Mouse (Mus musculus) MEL (cell line): ENCODE measurements around the gene Ilf2. TPM values are rescaled to one million over a fixed set of nuclear protein-coding genes. Genes with fewer than 3 reads are reported as not detected.

Experiments
- DNase-seq: peaks from one replicate; pipeline ENCODE4 v3.0.0; 2011; ENCODE audit warnings: low read depth, low spot score
- H3K27ac ChIP-seq: 2 replicates; pipeline ENCODE4 v1.5.1; 2012; ENCODE audit warnings: low read depth, mild to moderate bottlenecking, control low read depth, low read length, moderate library complexity; ENCODE audit not compliant: control insufficient read depth
- H3K27me3 ChIP-seq, 2 experiments: fragments of 150-350 bp in 1 of 2; sonication (generic) in 1 of 2; 2 replicates each; pipeline ENCODE4 v1.6.1; 2012; ENCODE audit warnings: low read length in 2 of 2, mild to moderate bottlenecking in 2 of 2, improper control_type of control experiment in 1 of 2, moderate library complexity in 1 of 2; ENCODE audit not compliant: insufficient read depth in 2 of 2, control insufficient read depth in 1 of 2
- H3K36me3 ChIP-seq, 2 experiments: 2 replicates each; pipeline ENCODE4 v1.6.1; 2012 to 2014; ENCODE audit warnings: low read length in 2 of 2, improper control_type of control experiment in 1 of 2, inconsistent platforms in 1 of 2, mild to moderate bottlenecking in 1 of 2; ENCODE audit not compliant: insufficient read depth in 2 of 2, control insufficient read depth in 1 of 2
- H3K4me1 ChIP-seq, 2 experiments: fragments of 150-350 bp in 1 of 2; sonication (generic) in 1 of 2; 2 replicates each; pipeline ENCODE4 v1.6.1; 2012; ENCODE audit warnings: low read length in 2 of 2, improper control_type of control experiment in 1 of 2, mild to moderate bottlenecking in 1 of 2; ENCODE audit not compliant: insufficient read depth in 2 of 2, control insufficient read depth in 1 of 2
- H3K4me3 ChIP-seq, 2 experiments: fragments of 150-350 bp in 1 of 2; sonication (generic) in 1 of 2; 2 replicates each; pipeline ENCODE4 v1.5.1; 2012; ENCODE audit warnings: low read depth in 2 of 2, low read length in 2 of 2, mild to moderate bottlenecking in 2 of 2, moderate library complexity in 2 of 2, control low read depth in 1 of 2, improper control_type of control experiment in 1 of 2; ENCODE audit not compliant: control insufficient read depth in 1 of 2, insufficient read depth in 1 of 2
- H3K79me2 ChIP-seq: 2 replicates; pipeline ENCODE4 v1.6.1; 2012; ENCODE audit warnings: mild to moderate bottlenecking, low read length, moderate library complexity; ENCODE audit not compliant: control insufficient read depth, poor library complexity, insufficient read depth
- H3K9ac ChIP-seq: 2 replicates; pipeline ENCODE4 v1.6.1; 2012; ENCODE audit warnings: low read depth, mild to moderate bottlenecking, control low read depth, low read length, moderate library complexity; ENCODE audit not compliant: control insufficient read depth, poor library complexity, severe bottlenecking
- H3K9me3 ChIP-seq: fragments of 150-350 bp; sonication (generic); replicated peaks from 2 replicates; pipeline ENCODE4 v1.6.1; 2012; ENCODE audit warnings: mild to moderate bottlenecking, low read length, improper control_type of control experiment, moderate library complexity; ENCODE audit not compliant: insufficient read depth
- BHLHE40 ChIP-seq: IDR thresholded peaks from 2 replicates; pipeline ENCODE4 v1.6.1; 2012; ENCODE audit warnings: low read depth, mild to moderate bottlenecking, inconsistent platforms, low read length, improper control_type of control experiment, borderline replicate concordance
- CHD1 ChIP-seq: IDR thresholded peaks from 2 replicates; pipeline ENCODE4 v1.6.1; 2012; ENCODE audit warnings: low read depth, mild to moderate bottlenecking, inconsistent platforms, low read length, improper control_type of control experiment
- CHD2 ChIP-seq: IDR thresholded peaks from 2 replicates; pipeline ENCODE4 v1.6.1; 2011; ENCODE audit warnings: low read length, improper control_type of control experiment
- ELF1 ChIP-seq: IDR thresholded peaks from 2 replicates; pipeline ENCODE4 v1.6.1; 2014; ENCODE audit warnings: low read depth, mild to moderate bottlenecking, inconsistent platforms, low read length, improper control_type of control experiment, moderate library complexity
- EP300 ChIP-seq, 2 experiments: IDR thresholded peaks; 2 replicates each; pipeline ENCODE4 v1.6.1; 2011; ENCODE audit warnings: improper control_type of control experiment in 2 of 2, low read length in 2 of 2, low read depth in 1 of 2, mild to moderate bottlenecking in 1 of 2
- HCFC1 ChIP-seq: IDR thresholded peaks from 2 replicates; pipeline ENCODE4 v1.6.1; 2012; ENCODE audit warnings: low read depth, mild to moderate bottlenecking, inconsistent platforms, low read length, improper control_type of control experiment, moderate library complexity
- MAFK ChIP-seq: IDR thresholded peaks from 2 replicates; pipeline ENCODE4 v1.6.1; 2011; ENCODE audit warnings: low read depth, mild to moderate bottlenecking, low read length, improper control_type of control experiment, borderline replicate concordance
- MXI1 ChIP-seq: IDR thresholded peaks from 2 replicates; pipeline ENCODE4 v1.6.1; 2011; ENCODE audit warnings: mild to moderate bottlenecking, low read depth, low read length, improper control_type of control experiment
- MYC ChIP-seq: IDR thresholded peaks from 2 replicates; pipeline ENCODE4 v1.6.1; 2011; ENCODE audit warnings: low read depth, mild to moderate bottlenecking, low read length, improper control_type of control experiment, moderate library complexity
- NELFE ChIP-seq: IDR thresholded peaks from 2 replicates; pipeline ENCODE4 v1.6.1; 2011; ENCODE audit warnings: low read depth, low read length, improper control_type of control experiment
- NRF1 ChIP-seq: IDR thresholded peaks from 2 replicates; pipeline ENCODE4 v1.6.1; 2014; ENCODE audit warnings: low read depth, mild to moderate bottlenecking, inconsistent platforms, low read length, improper control_type of control experiment, moderate library complexity; ENCODE audit not compliant: poor library complexity, insufficient read depth, severe bottlenecking
- POLR2A ChIP-seq, 2 experiments: IDR thresholded peaks; 2 replicates each; pipeline ENCODE4 v1.6.1; 2011 to 2012; ENCODE audit warnings: low read length in 2 of 2, mild to moderate bottlenecking in 2 of 2, control low read depth in 1 of 2, improper control_type of control experiment in 1 of 2, low read depth in 1 of 2, moderate library complexity in 1 of 2; ENCODE audit not compliant: control insufficient read depth in 1 of 2, insufficient read depth in 1 of 2, poor library complexity in 1 of 2
- RAD21 ChIP-seq: IDR thresholded peaks from 2 replicates; pipeline ENCODE4 v1.6.1; 2011; ENCODE audit warnings: mild to moderate bottlenecking, low read depth, low read length, improper control_type of control experiment
- RCOR1 ChIP-seq: IDR thresholded peaks from 2 replicates; pipeline ENCODE4 v1.6.1; 2012; ENCODE audit warnings: low read depth, mild to moderate bottlenecking, inconsistent platforms, low read length, improper control_type of control experiment
- SMC3 ChIP-seq: IDR thresholded peaks from 2 replicates; pipeline ENCODE4 v1.6.1; 2011; ENCODE audit warnings: low read depth, low read length, improper control_type of control experiment
- TAL1 ChIP-seq: IDR thresholded peaks from 2 replicates; pipeline ENCODE4 v1.6.1; 2012; ENCODE audit warnings: mild to moderate bottlenecking, inconsistent platforms, low read length, moderate library complexity, mixed read lengths
- USF1 ChIP-seq: IDR thresholded peaks from 2 replicates; pipeline ENCODE4 v1.6.1; 2014; ENCODE audit warnings: low read depth, mild to moderate bottlenecking, inconsistent platforms, low read length, improper control_type of control experiment, moderate library complexity
- ZC3H11A ChIP-seq: IDR thresholded peaks from 2 replicates; pipeline ENCODE4 v1.6.1; 2012; ENCODE audit warnings: low read depth, mild to moderate bottlenecking, inconsistent platforms, low read length, improper control_type of control experiment
- ZMIZ1 ChIP-seq: IDR thresholded peaks from 2 replicates; pipeline ENCODE4 v1.6.1; 2012; ENCODE audit warnings: low read depth, mild to moderate bottlenecking, inconsistent platforms, low read length, improper control_type of control experiment, moderate library complexity
- polyA plus RNA-seq, 2 experiments: library from polyadenylated mRNA; stranded (reverse) in 1 of 2; unstranded in 1 of 2; fragments of >175 nt in 1 of 2; fragments of >200 nt in 1 of 2; gene quantifications; 2 replicates each; pipeline versions ENCODE4 v1.2.1 to v1.2.4; 2012; ENCODE audit warnings: low replicate concordance in 2 of 2, low read depth in 1 of 2; ENCODE audit not compliant: insufficient read length in 2 of 2, insufficient read depth in 1 of 2, missing spikeins in 1 of 2
- total RNA-seq: library from RNA; depleted of rRNA; stranded (reverse); fragments of 300-350 nt; gene quantifications from 2 replicates; pipeline ENCODE4 v1.2.3, GENCODE M21; 2012

Ilf2 gene
- total and polyA plus RNA-seq, 3 experiments, result 107 to 223 (median 175) TPM

GRCm38 (mm10) chr3:90535446-90535845 is 59.5 kb downstream of the Ilf2 start:
- Histone ChIP-seq H3K4me1 (no peaks in the 10 kb centered on the region), H3K9me3 (no peaks in the 10 kb centered on the region), H3K27ac (no peak overlapping the region), H3K79me2 (no peaks in the 10 kb centered on the region), H3K36me3 (no peaks in the 10 kb centered on the region), H3K4me3 (no peak overlapping the region), H3K9ac (no peak overlapping the region), H3K27me3 (peaks cover 13 to 22% of the 10 kb centered on the region in 2 experiments)
- DNase-seq, result no peak
- no peak for TF ChIP-seq NELFE

- no peaks in the 10 kb centered on the region for H3K36me3 ChIP-seq
- no peaks in the 10 kb centered on the region for H3K4me1 ChIP-seq
- no peak within 1 kb of the TSS for H3K9ac ChIP-seq
These were observed 61.4 kb downstream of the Ilf2 start, which contains the start of gene S100a16 for GRCm38 (mm10) chr3:90537141-90537904. Gene S100a16, plus strand, starts transcription at chr3:90537254.

GRCm38 (mm10) chr3:90537905-90538296 is 62.0 kb downstream of the Ilf2 start:
- Histone ChIP-seq H3K27me3 (peaks cover 21% of the 10 kb centered on the region in 2 experiments), H3K9me3 (no peaks in the 10 kb centered on the region), H3K27ac (no peak overlapping the region), H3K9ac (no peak overlapping the region), H3K79me2 (no peaks in the 10 kb centered on the region), H3K36me3 (no peaks in the 10 kb centered on the region), H3K4me3 (no peak overlapping the region), H3K4me1 (no peaks in the 10 kb centered on the region)
- DNase-seq, result no peak
- TF ChIP-seq CHD1 (no peak), BHLHE40 (no peak), ELF1 (no peak), SMC3 (no peak), EP300 (IDR thresholded peaks at IDR 0.05; ENCODE audit: low read depth in 1 of 2, low read length in 2 of 2) (no peak), CHD2 (no peak), NELFE (no peak), ZMIZ1 (no peak), HCFC1 (no peak), RCOR1 (no peak)

More at GRCm38 (mm10) chr3:90537141-90537904, 61.4 kb downstream of the Ilf2 start, which contains the start of gene S100a16:
- no peaks in the 10 kb centered on the region for H3K79me2 ChIP-seq
- no peak within 1 kb of the TSS for H3K4me3 ChIP-seq
- peaks cover 17 to 18% of the 10 kb centered on the region in 2 experiments for H3K27me3 ChIP-seq
- no peak for TF ChIP-seq POLR2A (IDR thresholded peaks at IDR 0.05; ENCODE audit: control insufficient read depth in 1 of 2, insufficient read depth in 1 of 2, low read depth in 1 of 2, low read length in 2 of 2, poor library complexity in 1 of 2)
- TF ChIP-seq USF1, result no peak
- no peak for TF ChIP-seq MAFK
- no peak for TF ChIP-seq NRF1
- TF ChIP-seq MYC, result no peak
- TF ChIP-seq TAL1, result no peak
- TF ChIP-seq RAD21, result no peak
- no peak for TF ChIP-seq CHD1
- TF ChIP-seq HCFC1, result no peak
- no peak for TF ChIP-seq BHLHE40
- no peak for TF ChIP-seq ZC3H11A
- TF ChIP-seq RCOR1, result no peak
- no peak for TF ChIP-seq CHD2
- TF ChIP-seq MXI1, result no peak
- no peak within 1 kb of the TSS for H3K27ac ChIP-seq
- no peaks in the 10 kb centered on the region for H3K9me3 ChIP-seq
- DNase-seq, result no peak
